Mouse (Mus musculus): ENCODE measurements around the gene Cfap57.

Gene Cfap57

DNA sequence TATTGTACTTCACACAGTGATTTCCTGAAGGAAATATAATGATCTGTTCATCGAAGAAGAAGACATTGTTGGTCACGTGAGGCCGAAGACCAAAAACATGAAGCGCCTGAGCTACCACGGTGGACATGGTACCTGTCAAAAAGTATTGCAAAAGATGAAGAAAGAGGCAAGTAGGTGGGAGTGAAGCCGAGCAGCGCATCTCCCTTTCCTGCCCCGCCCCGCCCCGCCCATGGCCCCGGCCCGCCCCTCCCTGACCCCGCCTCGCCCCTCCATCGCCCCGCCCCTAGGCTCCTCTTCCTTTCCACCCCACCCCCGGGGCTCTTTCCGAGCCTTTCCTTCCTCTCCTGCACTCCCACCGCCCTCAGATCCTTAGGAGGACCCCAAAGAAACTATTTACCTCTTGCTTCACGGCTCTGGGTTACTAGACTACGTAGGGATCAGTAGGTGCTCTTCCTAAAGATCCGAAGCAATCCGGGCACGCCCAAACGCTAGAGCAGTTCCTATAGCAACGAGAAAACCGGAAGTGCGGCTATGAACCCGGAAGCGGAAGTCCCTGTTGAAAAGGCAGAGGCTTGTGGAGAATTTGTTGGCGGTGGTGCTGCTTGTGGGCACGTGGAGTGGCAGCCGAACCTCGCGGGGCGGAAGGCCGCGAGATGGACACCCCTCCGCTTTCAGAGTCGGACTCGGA, at the start of gene Cfap57, which contains the start of gene Ebna1bp2:
TSS of gene Cfap57 (minus strand) at position 499 of the 688 bp plus-strand sequence.
TSS of gene Ebna1bp2 (plus strand) at position 521 of the 688 bp plus-strand sequence.
- peak; percentile 98 for DNase-seq

GRCm38 (mm10) chr4:118658652-118659051, 38.1 kb upstream of the Cfap57 start, which contains the start of gene Olfr62:
Gene Olfr62 (plus strand): TSS chr4:118658952.
- no peak for DNase-seq

DNA sequence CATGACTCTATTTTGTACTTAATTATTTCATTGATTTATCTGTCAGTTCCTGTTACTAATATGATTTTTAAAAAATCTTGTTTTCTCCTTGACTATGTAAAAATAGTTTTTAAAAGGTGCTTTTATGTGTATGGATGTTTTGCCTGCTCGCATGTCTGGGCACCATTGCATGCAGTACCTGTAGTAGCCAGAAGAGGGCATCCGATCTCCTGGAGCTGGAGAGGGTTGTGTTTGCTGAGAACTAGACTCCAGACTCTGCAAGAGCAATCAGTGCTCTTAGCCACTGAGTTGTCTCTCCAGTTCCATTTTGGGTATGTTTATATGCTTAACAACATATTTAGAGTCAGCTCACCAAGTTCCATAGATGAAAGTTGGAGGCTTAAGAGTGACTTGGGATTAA, 24.7 kb upstream of the Cfap57 start:
- peak; percentile 68 for DNase-seq

GRCm38 (mm10) chr4:118642346-118643190, 22.0 kb upstream of the Cfap57 start:
- peak; percentile 36 for DNase-seq

DNA sequence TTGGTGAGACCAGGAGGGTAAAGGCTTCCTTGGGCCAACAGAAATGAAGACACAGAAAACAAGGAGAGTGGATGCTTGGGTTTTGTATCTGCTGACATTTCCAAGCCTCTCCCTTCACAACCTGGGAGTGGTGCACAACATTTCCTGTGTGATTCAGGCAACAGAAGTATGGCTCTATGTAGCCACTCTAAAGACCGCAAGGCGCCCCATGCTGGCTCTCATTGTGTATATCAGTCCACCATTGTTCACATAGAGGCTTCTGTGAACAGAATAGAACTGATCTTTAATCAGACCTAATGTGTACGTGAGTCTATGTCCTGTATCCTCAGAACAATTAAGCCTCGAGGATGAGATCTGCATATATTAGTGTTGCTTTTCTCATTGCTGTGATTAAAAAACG, 9.7 kb upstream of the Cfap57 start:
- DNase-seq: no peak

- DNase-seq: no peak
Measured at GRCm38 (mm10) chr4:118621781-118622180, 1.2 kb upstream of the Cfap57 start.

- DNase-seq: no peak
Measured at GRCm38 (mm10) chr4:118620967-118621320, 367 bp upstream of the Cfap57 start.

DNA sequence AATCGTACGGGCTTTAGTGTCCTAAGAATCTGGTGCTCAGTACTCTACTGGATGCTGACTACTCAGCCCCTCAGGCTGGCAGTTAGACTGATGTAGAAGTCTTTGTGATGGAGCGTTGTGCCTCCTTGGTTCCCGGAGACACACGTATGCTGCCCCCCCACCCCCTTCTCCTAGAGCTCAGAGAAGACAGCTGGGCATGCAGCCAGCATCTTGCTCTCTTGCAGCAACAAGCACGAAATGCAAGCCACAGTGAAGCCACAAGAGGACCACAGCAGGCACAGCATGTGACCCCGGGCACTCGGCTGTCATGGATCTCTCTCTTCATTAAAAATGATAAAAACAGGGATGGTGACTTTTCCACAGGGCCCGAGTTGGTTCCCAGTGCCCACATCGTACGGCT, 5.2 kb downstream of the Cfap57 start:
- DNase-seq: no peak

GRCm38 (mm10) chr4:118612619-118613018, 8.0 kb downstream of the Cfap57 start:
- DNase-seq: peak; percentile 59

DNA sequence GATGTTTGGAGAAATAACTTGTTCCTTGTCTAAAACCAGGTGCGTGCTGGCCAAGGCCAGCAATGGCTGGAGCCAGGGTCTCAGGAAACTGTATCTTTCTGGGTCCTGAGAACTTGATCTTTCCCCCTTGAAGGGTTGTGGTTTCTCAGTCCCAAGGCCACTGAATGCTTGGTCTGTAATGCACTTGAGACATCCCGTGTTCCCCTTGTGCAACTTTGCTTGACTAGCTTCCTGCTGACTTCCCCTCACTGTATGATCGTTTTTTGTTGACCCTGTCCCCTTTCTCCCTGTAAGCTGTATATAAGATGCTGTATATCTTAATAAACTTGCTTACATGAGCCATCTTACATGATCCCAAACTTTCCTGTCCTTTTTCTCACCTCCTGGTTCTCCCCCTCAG, 10.7 kb downstream of the Cfap57 start:
- no peak for DNase-seq

GRCm38 (mm10) chr4:118604065-118604464, 16.5 kb downstream of the Cfap57 start:
- no peak for DNase-seq

DNA sequence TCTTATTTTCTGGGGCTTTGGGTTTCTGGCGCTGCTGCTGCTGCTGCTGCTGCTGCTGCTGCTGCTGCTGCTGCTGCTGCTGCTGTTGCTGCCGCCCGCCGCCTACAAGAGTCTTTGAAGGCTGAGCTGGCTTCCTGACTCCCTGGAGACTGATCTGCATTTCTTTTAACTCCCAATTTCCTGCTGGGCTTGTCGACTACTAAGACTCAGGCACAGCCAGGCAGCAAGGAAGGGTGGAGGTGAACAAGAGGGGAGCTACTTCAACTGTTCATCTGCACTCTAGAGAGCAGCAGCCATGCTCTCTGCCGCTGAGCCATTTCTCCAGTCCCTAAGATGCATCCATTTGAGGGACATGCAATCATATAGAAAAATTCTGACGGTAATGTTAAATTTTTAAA, 30.8 kb downstream of the Cfap57 start:
- no peak for DNase-seq

DNA sequence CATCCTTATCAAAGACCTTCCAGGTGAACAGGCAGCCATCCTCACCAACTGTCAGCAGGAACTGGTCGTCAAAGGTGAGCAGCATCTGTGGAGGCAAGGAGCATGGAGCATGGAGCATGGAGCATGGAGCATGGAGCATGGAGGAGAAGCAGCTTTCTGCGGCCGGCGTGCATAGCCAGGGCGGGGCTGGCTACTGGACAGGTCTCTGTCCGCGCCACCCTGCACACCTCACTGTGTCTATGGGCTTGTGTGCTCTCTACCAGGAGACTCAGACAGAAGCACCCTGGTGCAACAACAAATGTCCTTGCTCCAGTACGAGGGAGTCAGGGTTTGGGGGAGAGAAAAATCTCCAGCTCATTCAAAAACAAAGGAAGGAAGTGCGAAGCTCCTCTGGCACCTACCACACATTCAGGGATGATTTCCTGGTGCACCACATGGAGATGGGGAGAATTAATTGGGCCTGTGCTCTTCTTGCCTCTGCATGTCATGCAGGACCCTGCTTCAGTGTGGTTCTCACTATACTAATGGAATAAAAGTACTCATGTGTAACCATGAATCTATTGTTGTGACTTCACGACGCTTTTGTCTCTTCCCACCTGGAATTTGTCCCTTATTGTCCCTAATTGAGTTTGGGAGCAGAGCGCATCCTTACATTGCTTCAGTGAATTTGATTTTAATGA, 31.4 kb downstream of the Cfap57 start:
- DNase-seq: peak; percentile 20

DNA sequence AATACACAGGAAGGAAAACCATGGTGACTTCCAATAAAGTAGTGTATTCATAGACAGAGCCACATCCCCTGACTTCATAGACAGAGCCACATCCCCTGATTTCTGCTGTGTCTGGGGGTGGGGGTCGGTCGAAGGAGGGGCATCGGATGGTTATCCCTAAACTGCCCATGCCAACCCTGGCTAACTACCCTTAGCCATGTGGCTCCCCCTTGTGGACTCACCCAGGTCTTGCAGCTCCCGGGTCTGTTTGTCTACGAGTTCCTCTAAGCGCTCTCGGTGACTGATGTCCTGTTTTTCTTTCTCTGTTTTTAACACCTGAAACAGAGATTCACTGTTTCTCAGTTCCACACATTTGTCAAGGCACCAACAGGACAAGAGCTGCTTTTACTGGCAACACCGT, 37.9 kb downstream of the Cfap57 start:
- no peak for DNase-seq

DNA sequence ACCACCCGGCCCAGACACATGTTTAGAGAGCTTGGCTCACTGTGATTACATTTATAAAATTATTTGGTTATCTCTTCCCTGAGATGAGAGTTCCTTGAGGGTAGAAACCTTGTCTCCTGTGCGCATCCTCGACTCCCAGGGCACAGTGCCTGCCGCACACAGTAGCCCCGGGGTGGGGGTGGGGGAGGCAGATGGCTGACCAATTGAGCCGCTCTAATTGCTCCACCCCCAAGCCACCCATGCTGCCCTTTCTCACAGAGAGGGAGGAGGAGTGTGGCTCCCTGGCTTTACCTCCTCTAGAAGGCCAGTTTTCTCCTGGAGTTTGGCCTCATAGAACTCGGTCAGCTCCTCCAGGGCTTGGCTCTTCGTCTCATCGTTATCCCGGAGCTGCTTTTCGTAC, 39.1 kb downstream of the Cfap57 start:
- DNase-seq: peak; percentile 82

GRCm38 (mm10) chr4:118579313-118579712, 41.3 kb downstream of the Cfap57 start:
- peak; percentile 40 for DNase-seq

GRCm38 (mm10) chr4:118576097-118576496, 44.5 kb downstream of the Cfap57 start:
- peak; percentile 86 for DNase-seq

- no peak for DNase-seq
Measured at GRCm38 (mm10) chr4:118571441-118571840, 49.1 kb downstream of the Cfap57 start.

DNA sequence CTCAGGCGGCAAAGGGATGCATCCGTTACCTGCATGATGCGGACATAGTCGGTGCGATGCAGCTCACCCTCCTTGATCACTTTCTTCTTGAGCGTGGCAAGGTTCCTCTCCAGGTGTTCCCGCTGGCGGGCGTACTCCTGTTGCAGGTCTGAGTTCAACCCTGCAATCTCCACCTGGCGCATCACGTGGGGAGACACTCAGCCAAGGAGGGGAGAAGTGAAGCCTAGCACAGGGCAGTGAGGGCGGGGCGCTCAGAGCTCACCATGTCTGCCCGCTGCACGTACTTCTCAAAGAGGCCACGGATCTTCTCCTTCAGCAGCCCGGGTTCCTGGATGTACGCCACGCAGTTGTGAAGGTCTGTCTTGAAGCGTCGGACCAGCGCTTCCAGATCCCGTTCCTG, 51.3 kb downstream of the Cfap57 start:
- no peak for DNase-seq

DNA sequence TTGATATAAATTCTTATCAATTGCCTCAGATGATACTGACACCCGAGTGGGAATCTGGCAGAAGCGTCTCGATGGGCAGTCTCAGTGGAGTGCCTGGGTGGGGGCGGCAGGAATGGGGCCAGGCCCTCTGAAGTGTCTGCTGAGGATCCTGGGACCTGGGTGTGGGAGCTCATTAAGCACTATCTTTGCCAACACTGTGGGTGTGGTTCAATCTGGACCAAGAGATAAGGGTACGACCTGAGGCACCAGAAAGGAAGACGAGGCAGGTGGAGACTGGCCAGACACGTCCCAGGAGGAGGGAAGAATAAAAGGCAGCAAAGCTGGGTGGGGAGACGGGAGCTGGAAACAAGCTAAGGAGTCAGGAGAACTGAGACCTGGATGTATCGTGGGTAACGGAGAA, 51.9 kb downstream of the Cfap57 start:
- DNase-seq: no peak

GRCm38 (mm10) chr4:118566161-118566676, 54.4 kb downstream of the Cfap57 start:
- DNase-seq: peak; percentile 71

- DNase-seq: no peak
Measured at GRCm38 (mm10) chr4:118564926-118565279, 55.7 kb downstream of the Cfap57 start.
